Mouse (Mus musculus) midbrain, embryonic 16.5 days (tissue): Measurements from ENCODE around the gene Fahd1. TPM values are rescaled to one million over a fixed set of nuclear protein-coding genes. Genes with fewer than 3 reads are reported as not detected.

Experiments used
- ATAC-seq: fragments of 200-750 bp; cut with Nextera tagmentation; 2 replicates; pipeline ENCODE4 v1.8.0; 2017; ENCODE audit warnings: moderate TSS enrichment
- H3K27ac ChIP-seq: fragments of 300-500 bp; sonication (generic); 2 replicates; pipeline ENCODE4 v1.5.1; 2014; ENCODE audit warnings: mild to moderate bottlenecking, low read length, mixed read lengths
- H3K27me3 ChIP-seq: fragments of 300-500 bp; sonication (generic); 2 replicates; pipeline ENCODE4 v1.6.1; 2014; ENCODE audit warnings: low read depth, low read length, mixed read lengths; ENCODE audit not compliant: control insufficient read depth, insufficient read depth
- H3K36me3 ChIP-seq: fragments of 300-500 bp; sonication (generic); 2 replicates; pipeline ENCODE4 v1.6.1; 2014; ENCODE audit warnings: mild to moderate bottlenecking, low read length, moderate library complexity, mixed read lengths; ENCODE audit not compliant: control insufficient read depth, insufficient read depth
- H3K4me1 ChIP-seq: fragments of 300-500 bp; sonication (generic); 2 replicates; pipeline ENCODE4 v1.6.1; 2014; ENCODE audit warnings: mild to moderate bottlenecking, low read length, mixed read lengths; ENCODE audit not compliant: control insufficient read depth, insufficient read depth
- H3K4me2 ChIP-seq: fragments of 300-500 bp; sonication (generic); 2 replicates; pipeline ENCODE4 v1.6.1; 2014; ENCODE audit warnings: mild to moderate bottlenecking, low read length, mixed read lengths
- H3K4me3 ChIP-seq: fragments of 300-500 bp; sonication (generic); 2 replicates; pipeline ENCODE4 v1.5.1; 2014; ENCODE audit warnings: low read depth, mild to moderate bottlenecking, low read length, moderate library complexity, mixed read lengths
- H3K9ac ChIP-seq: fragments of 300-500 bp; sonication (generic); 2 replicates; pipeline ENCODE4 v1.6.1; 2014; ENCODE audit warnings: low read depth, low read length, mixed read lengths
- H3K9me3 ChIP-seq: fragments of 300-500 bp; sonication (generic); replicated peaks from 2 replicates; pipeline ENCODE4 v1.6.1; 2014; ENCODE audit warnings: mild to moderate bottlenecking, low read length, mixed read lengths; ENCODE audit not compliant: control insufficient read depth, poor library complexity, severe bottlenecking
- WGBS: fragments of 180-500 bp; shearing (Covaris S2); extraction: QIAGEN DNeasy Blood & Tissue Kit; methylation state at CpG from one replicate; pipeline ENCODE4 v1.1.7; 2014; 5-methylcytosine and 5-hydroxymethylcytosine counted together
- polyA plus RNA-seq: library from polyadenylated mRNA; unstranded; fragments of >200 nt; fragmentation: Nextera tagmentation; extraction: Ambion mirVana; gene quantifications from 2 replicates; pipeline ENCODE4 v1.2.1, GENCODE M21; 2015

Fahd1 gene
- polyA plus RNA-seq, 1 experiment from 2014 or later = 20.2 TPM

DNA sequence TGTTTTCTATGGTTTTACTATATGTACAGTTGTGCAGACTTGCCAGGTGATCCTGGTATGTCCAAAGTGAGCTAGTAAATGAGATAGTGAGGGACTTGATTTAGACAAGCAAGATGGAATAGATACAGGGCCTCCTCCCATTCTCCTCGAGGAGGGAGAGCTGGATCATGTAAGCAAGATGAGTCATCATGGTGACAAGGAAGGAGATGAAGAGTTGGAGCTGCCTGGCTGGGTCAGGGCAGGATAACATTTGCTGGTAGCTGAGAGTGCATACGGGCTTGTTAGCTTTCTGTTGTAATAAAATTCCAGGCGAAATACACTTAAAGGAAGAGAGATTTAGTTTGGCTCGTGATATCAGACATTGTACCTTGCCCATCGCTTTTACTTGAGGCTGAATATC is 9.8 kb downstream of the Fahd1 start:
- ATAC-seq = no peak
- WGBS = 62% methylated on average over 5 of the region's 5 CpGs

DNA sequence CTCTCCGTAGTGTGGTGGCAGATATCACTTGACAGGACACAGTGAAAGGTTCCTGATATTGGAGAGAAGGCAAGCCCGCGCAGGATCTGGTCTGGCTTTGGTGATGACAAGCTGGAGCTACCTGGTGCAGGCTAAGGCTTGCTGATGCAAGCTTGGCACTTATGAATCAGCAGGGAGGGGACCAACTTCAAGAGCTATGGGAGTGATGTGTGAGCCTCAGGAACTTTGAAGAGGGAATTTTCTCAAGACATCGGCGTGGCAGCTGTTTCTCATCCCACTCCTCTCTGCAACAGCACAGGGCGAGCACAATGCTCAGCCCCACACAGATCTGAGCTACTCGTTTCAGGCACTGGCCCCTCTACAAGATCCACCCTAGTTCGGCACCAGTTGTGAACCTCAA is 10.3 kb downstream of the Fahd1 start, which contains the start of gene Hagh:
Gene Hagh, plus strand, starts transcription at position 302 of the 400 bp plus-strand sequence.
- peaks cover 8% of the 10 kb centered on the region for H3K27me3 ChIP-seq
- H3K36me3 ChIP-seq = no peaks in the 10 kb centered on the region
- H3K9me3 ChIP-seq = no peaks in the 10 kb centered on the region
- H3K4me2 ChIP-seq = no peak within 1 kb of the TSS
- H3K4me3 ChIP-seq = no peak within 1 kb of the TSS
- no peak for ATAC-seq
- 74% methylated on average over 8 of the region's 8 CpGs for WGBS
- no peak within 1 kb of the TSS for H3K9ac ChIP-seq
- no peak within 1 kb of the TSS for H3K27ac ChIP-seq
- no peaks in the 10 kb centered on the region for H3K4me1 ChIP-seq

More for the DNA sequence above, 9.8 kb downstream of the Fahd1 start:
- no peaks in the 10 kb centered on the region for H3K9me3 ChIP-seq
- no peak overlapping the region for H3K4me3 ChIP-seq
- peaks cover 8% of the 10 kb centered on the region for H3K27me3 ChIP-seq
- H3K9ac ChIP-seq = no peak overlapping the region
- H3K4me2 ChIP-seq = no peak overlapping the region
- no peaks in the 10 kb centered on the region for H3K36me3 ChIP-seq
- no peak overlapping the region for H3K27ac ChIP-seq
- H3K4me1 ChIP-seq = no peaks in the 10 kb centered on the region

DNA sequence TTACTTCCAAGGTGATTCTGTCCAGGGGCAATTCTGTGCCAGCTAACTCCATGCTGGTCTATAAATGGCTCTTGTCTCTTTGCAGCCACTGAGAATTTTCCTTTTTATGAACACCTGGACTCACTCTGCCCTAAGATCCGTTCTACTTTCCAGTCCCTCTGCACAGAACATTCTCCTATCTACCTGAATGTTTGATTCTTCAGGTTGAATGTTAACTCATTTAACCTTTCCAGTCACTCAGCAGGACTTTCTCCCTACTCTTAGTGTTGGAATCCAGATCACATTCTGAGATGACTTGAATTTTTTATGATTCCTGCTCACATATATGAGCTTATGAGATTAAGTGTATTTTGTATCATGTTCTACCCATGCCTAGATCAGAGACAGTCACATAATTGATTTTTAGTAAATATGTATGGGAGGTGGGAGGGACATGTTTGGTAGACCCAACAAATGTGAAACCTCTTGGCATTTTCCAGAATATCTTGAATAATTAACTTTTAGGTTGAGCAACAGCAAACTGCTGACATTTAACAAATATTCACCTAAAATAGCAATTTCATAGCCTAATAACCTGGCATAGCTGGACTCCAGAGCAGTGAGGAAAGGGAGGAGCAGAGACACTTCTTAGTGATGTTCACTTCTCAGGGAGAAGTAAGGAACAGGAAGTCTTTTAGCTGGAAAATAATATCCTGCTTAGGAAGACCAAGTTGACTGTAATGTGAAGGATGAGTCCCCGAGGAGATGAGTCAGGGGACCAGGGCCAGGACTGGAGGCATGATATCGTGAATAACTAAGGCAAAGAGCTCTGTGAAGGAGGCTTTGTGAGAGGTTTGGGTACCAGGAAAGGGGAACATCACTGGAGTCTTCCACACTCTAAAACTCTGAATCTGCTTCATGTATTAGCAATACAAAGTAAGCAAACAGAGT is 28.5 kb downstream of the Fahd1 start:
- ATAC-seq = no peak
- WGBS = 57% methylated on average over 3 of the region's 3 CpGs
- no peak overlapping the region for H3K9ac ChIP-seq

DNA sequence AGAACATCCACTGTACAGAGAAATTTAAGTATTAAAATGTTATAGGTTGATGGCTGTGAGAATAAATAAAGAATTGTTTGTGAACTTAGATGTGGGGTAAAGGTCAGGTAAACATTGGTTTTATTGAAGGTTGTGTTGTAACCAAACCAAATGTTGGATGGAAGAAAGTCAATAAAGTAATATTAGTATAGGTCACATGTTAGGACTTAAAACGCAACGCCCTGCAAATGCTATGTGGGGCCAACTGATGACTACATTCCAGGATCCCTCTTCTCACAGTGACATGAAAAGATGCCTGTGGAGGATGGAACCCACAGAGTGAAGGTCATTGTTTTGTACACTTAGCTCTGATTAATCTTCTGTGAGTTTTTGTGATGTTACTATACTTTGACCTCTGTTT is 30.7 kb downstream of the Fahd1 start:
- H3K9me3 ChIP-seq = no peaks in the 10 kb centered on the region
- WGBS = 78% methylated on average over 2 of the region's 2 CpGs
- H3K4me3 ChIP-seq = no peak overlapping the region
- no peak overlapping the region for H3K9ac ChIP-seq
- H3K27me3 ChIP-seq = peaks cover 4% of the 10 kb centered on the region; the same call in 1 of the 2 replicates
- H3K4me1 ChIP-seq = no peaks in the 10 kb centered on the region
- H3K36me3 ChIP-seq = no peaks in the 10 kb centered on the region
- no peak overlapping the region for H3K27ac ChIP-seq
- ATAC-seq = no peak
- H3K4me2 ChIP-seq = no peak overlapping the region

More for the DNA sequence above, 28.5 kb downstream of the Fahd1 start:
- no peak overlapping the region for H3K4me2 ChIP-seq
- no peak overlapping the region for H3K27ac ChIP-seq
- H3K4me3 ChIP-seq = no peak overlapping the region
- H3K36me3 ChIP-seq = no peaks in the 10 kb centered on the region
- H3K27me3 ChIP-seq = peaks cover 4% of the 10 kb centered on the region; the same call in 1 of the 2 replicates
- H3K9me3 ChIP-seq = no peaks in the 10 kb centered on the region
- H3K4me1 ChIP-seq = no peaks in the 10 kb centered on the region

DNA sequence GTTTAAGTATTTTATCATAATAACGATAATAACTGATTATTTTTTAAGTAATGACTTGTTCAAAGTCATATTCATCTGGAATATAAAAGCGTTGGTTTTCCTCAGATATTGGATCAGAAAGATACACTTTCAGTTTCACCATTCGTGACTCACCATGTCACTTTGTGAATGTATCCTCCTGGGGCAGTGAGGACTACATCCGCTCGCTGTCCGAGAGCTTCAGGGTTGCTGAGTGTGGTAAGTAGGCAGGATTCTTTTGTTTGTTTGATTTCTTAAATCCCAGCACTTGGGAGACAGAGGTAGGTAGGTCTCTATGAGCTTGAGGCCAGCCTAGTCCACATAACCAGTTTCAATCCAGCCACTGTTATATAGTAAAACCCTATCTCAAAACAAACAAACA is 32.0 kb downstream of the Fahd1 start:
- peaks cover 4% of the 10 kb centered on the region; the same call in 1 of the 2 replicates for H3K27me3 ChIP-seq
- H3K9me3 ChIP-seq = no peaks in the 10 kb centered on the region
- H3K36me3 ChIP-seq = no peaks in the 10 kb centered on the region
- H3K4me2 ChIP-seq = no peak overlapping the region
- WGBS = 53% methylated on average over 6 of the region's 6 CpGs
- H3K27ac ChIP-seq = no peak overlapping the region
- H3K4me1 ChIP-seq = no peaks in the 10 kb centered on the region
- no peak for ATAC-seq
- no peak overlapping the region for H3K9ac ChIP-seq
- no peak overlapping the region for H3K4me3 ChIP-seq

DNA sequence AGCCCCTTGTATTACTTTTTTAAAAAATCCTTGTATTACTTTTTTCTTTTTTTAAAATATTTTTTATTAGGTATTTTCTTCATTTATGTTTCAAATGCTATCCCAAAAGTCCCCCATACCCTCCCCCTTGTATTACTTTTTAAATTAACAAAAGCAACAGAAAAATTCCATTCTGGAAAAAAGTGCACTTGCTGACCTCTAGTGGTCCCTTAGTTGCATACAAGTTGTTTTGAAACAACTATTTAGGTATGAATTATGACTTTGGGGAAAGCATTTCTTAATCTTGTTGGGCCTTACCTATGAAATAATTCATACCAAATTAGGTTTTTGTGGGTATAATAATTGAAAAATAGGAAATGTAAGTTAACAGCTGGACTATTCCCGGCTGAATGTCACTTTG is 32.7 kb downstream of the Fahd1 start:
- Histone ChIP-seq H3K36me3 (no peaks in the 10 kb centered on the region), H3K4me2 (no peak overlapping the region), H3K9ac (no peak overlapping the region), H3K9me3 (no peaks in the 10 kb centered on the region), H3K27me3 (peaks cover 4% of the 10 kb centered on the region; the same call in 1 of the 2 replicates), H3K4me1 (no peaks in the 10 kb centered on the region), H3K4me3 (no peak overlapping the region), H3K27ac (no peak overlapping the region)
- ATAC-seq = no peak
- WGBS = 49% methylated on average over 1 of the region's 1 CpGs

DNA sequence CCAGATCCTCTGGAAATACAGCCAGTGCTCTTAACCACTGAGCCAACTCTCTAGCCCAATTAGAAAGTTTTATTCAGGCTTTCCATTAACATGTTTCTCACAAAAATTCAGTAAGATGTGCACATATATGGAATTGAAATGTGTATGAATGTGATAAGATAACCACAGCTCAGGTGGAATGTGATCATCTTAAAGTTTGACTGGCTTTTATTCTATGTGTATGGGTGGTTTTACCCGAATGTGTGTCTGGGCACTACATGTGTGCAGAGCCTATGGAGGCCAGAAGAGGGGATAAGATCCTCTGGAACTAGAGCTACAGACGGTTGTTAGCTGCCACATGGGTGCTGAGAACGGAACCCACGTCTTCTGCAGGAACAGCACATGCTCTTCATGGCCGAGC is 34.9 kb downstream of the Fahd1 start:
- H3K4me2 ChIP-seq = no peak overlapping the region
- no peak overlapping the region for H3K9ac ChIP-seq
- ATAC-seq = no peak
- no peaks in the 10 kb centered on the region for H3K9me3 ChIP-seq
- H3K4me3 ChIP-seq = no peak overlapping the region
- no peaks in the 10 kb centered on the region for H3K4me1 ChIP-seq
- peaks cover 2% of the 10 kb centered on the region; the same call in 1 of the 2 replicates for H3K27me3 ChIP-seq
- 80% methylated on average over 5 of the region's 5 CpGs for WGBS
- no peaks in the 10 kb centered on the region for H3K36me3 ChIP-seq
- H3K27ac ChIP-seq = no peak overlapping the region

DNA sequence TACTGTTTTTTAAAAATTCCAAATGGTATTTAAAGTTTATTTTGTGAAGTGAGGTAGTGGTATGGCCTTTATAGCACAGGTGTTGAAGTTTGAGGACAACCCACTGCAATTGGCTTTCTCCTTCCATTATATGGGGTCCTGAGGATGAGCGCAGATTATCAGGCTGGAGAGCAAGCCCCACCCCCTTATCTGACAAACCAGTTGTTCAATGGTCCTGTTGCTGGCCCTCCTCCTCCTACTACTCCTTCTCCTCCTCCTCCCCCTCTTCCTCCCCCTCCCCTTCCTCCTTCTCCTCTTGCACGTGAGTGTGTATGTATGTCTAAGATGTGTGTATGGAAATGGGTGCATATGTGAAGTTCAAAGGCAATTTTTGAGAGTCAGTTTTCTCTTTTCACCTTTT is 37.9 kb downstream of the Fahd1 start:
- no peaks in the 10 kb centered on the region for H3K4me1 ChIP-seq
- WGBS = 35% methylated on average over 2 of the region's 2 CpGs
- no peak overlapping the region for H3K4me3 ChIP-seq
- H3K27me3 ChIP-seq = peaks cover 3% of the 10 kb centered on the region; the same call in 1 of the 2 replicates
- no peak overlapping the region for H3K4me2 ChIP-seq
- H3K9ac ChIP-seq = no peak overlapping the region
- H3K36me3 ChIP-seq = no peaks in the 10 kb centered on the region
- no peaks in the 10 kb centered on the region for H3K9me3 ChIP-seq
- H3K27ac ChIP-seq = no peak overlapping the region
- ATAC-seq = no peak

DNA sequence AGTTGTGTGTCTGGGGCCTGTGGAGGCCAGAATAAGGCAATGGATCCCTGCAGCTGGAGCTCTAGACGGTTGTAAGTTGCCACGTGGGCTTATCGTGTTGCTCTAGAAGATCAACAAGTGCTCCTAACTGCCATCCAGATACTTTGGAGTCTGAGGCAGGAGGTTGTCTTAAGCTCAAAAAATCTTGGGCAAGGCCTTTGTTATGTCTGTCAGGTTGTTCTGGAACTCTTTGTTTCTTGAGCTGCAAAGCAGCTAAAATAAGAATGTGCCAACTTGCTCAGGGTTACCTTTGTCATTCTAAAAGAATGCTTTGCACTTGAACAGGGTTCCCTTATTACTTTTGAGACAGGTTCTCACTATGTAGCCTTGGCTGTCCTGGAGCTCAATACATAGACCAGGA is 39.0 kb downstream of the Fahd1 start:
- Histone ChIP-seq H3K4me3 (no peak overlapping the region), H3K9ac (no peak overlapping the region), H3K4me1 (no peaks in the 10 kb centered on the region), H3K36me3 (no peaks in the 10 kb centered on the region), H3K27ac (no peak overlapping the region), H3K27me3 (peaks cover 8% of the 10 kb centered on the region), H3K9me3 (no peaks in the 10 kb centered on the region), H3K4me2 (no peak overlapping the region)
- ATAC-seq = no peak
- 80% methylated on average over 3 of the region's 3 CpGs for WGBS
